Mouse (Mus musculus) heart, postnatal 0 days (tissue): Measurements from ENCODE around the gene Clrn3. TPM values are rescaled to one million over a fixed set of nuclear protein-coding genes. Genes with fewer than 3 reads are reported as not detected.

Experiments used
- ATAC-seq: fragments of 200-750 bp; cut with Nextera tagmentation; 2 replicates; pipeline ENCODE4 v1.8.0; 2017; ENCODE audit warnings: low read depth, moderate number of reproducible peaks, moderate library complexity; ENCODE audit not compliant: insufficient read depth
- DNase-seq: peaks from one replicate; pipeline ENCODE4 v3.0.0-alpha.2; 2016; ENCODE audit warnings: low spot score
- H3K27ac ChIP-seq: fragments of 300-500 bp; sonication (generic); 2 replicates; pipeline ENCODE4 v1.5.1; 2014; ENCODE audit warnings: low read depth, mild to moderate bottlenecking
- H3K27me3 ChIP-seq: fragments of 300-500 bp; sonication (generic); 2 replicates; pipeline ENCODE4 v1.6.1; 2014; ENCODE audit warnings: low read length, mixed read lengths; ENCODE audit not compliant: control insufficient read depth, insufficient read depth
- H3K36me3 ChIP-seq: fragments of 300-500 bp; sonication (generic); replicated peaks from 2 replicates; pipeline ENCODE4 v1.6.1; 2014; ENCODE audit warnings: low read length, mixed read lengths; ENCODE audit not compliant: control insufficient read depth, insufficient read depth
- H3K4me1 ChIP-seq: fragments of 300-500 bp; sonication (generic); 2 replicates; pipeline ENCODE4 v1.6.1; 2014; ENCODE audit warnings: antibody characterized with exemption; ENCODE audit not compliant: control insufficient read depth, insufficient read depth
- H3K4me2 ChIP-seq: fragments of 300-500 bp; sonication (generic); 2 replicates; pipeline ENCODE4 v1.6.1; 2014; ENCODE audit warnings: low read depth, mild to moderate bottlenecking, low read length, moderate library complexity
- H3K4me3 ChIP-seq: fragments of 300-500 bp; sonication (generic); 2 replicates; pipeline ENCODE4 v1.5.1; 2014; ENCODE audit warnings: low read depth, low read length
- H3K9ac ChIP-seq: fragments of 300-500 bp; sonication (generic); replicated peaks from 2 replicates; pipeline ENCODE4 v1.6.1; 2014; ENCODE audit warnings: low read depth, low read length, mixed read lengths
- H3K9me3 ChIP-seq: fragments of 300-500 bp; sonication (generic); replicated peaks from 2 replicates; pipeline ENCODE4 v1.6.1; 2016; ENCODE audit warnings: low read length; ENCODE audit not compliant: control insufficient read depth
- CTCF ChIP-seq: IDR thresholded peaks from 2 replicates; pipeline ENCODE4 v1.5.1; 2016; ENCODE audit warnings: antibody characterized with exemption, control low read depth, low read depth
- EP300 ChIP-seq: IDR thresholded peaks from 2 replicates; pipeline ENCODE4 v1.6.1; 2016; ENCODE audit warnings: antibody characterized with exemption, low read depth
- WGBS: fragments of 180-500 bp; shearing (Covaris S2); extraction: QIAGEN DNeasy Blood & Tissue Kit; methylation state at CpG from one replicate; pipeline ENCODE4 v1.1.7; 2014; 5-methylcytosine and 5-hydroxymethylcytosine counted together
- microRNA counts: library from miRNA; unstranded; fragments of <30 nt; microRNA quantifications from one replicate; lab custom pipeline; 2015
- microRNA-seq: library from miRNA; unstranded; fragments of <30 nt; microRNA quantifications from one replicate; pipeline ENCODE4, GENCODE M21; 2016
- polyA plus RNA-seq: library from polyadenylated mRNA; unstranded; fragments of >200 nt; fragmentation: Nextera tagmentation; extraction: Ambion mirVana; gene quantifications from 2 replicates; pipeline ENCODE4 v1.2.1, GENCODE M21; 2015
- total RNA-seq: library from RNA; depleted of rRNA; stranded (reverse); fragments of >200 nt; gene quantifications from 2 replicates; pipeline ENCODE4 v1.2.3, GENCODE M21; 2014; ENCODE audit warnings: low replicate concordance; rRNA removed

The Clrn3 gene
- total and polyA plus RNA-seq, 2 experiments from 2014 or later = not detected

- Histone ChIP-seq H3K9me3 (no peaks in the 10 kb centered on the region), H3K4me1 (no peaks in the 10 kb centered on the region), H3K4me2 (no peak overlapping the region), H3K27me3 (no peaks in the 10 kb centered on the region), H3K36me3 (no peaks in the 10 kb centered on the region), H3K9ac (no peak overlapping the region), H3K4me3 (no peak overlapping the region), H3K27ac (no peak overlapping the region)
- no peak for ATAC-seq
- TF ChIP-seq EP300 = no peak
- no peak for TF ChIP-seq CTCF
- DNase-seq = no peak
- WGBS = 51% methylated on average over 5 of the region's 5 CpGs
Measured at GRCm38 (mm10) chr7:135477256-135477655, 51.2 kb downstream of the Clrn3 start.

GRCm38 (mm10) chr7:135475981-135476380, 52.5 kb downstream of the Clrn3 start:
- H3K9me3 ChIP-seq = no peaks in the 10 kb centered on the region
- H3K9ac ChIP-seq = no peak overlapping the region
- ATAC-seq (no peak), DNase-seq (no peak)
- TF ChIP-seq CTCF (no peak), EP300 (no peak)
- no peaks in the 10 kb centered on the region for H3K36me3 ChIP-seq
- no peaks in the 10 kb centered on the region for H3K4me1 ChIP-seq
- 61% methylated on average over 8 of the region's 8 CpGs for WGBS
- no peak overlapping the region for H3K27ac ChIP-seq
- H3K4me3 ChIP-seq = no peak overlapping the region
- no peaks in the 10 kb centered on the region for H3K27me3 ChIP-seq
- H3K4me2 ChIP-seq = no peak overlapping the region

- Histone ChIP-seq H3K36me3 (no peaks in the 10 kb centered on the region), H3K27ac (no peak overlapping the region), H3K9me3 (no peaks in the 10 kb centered on the region), H3K27me3 (0 out of 2 replicates have a peak, but pooled peaks cover 5% of the 10 kb centered on the region), H3K9ac (no peak overlapping the region), H3K4me1 (no peaks in the 10 kb centered on the region), H3K4me2 (no peak overlapping the region), H3K4me3 (no peak overlapping the region)
- TF ChIP-seq CTCF (no peak), EP300 (no peak)
- ATAC-seq (no peak), DNase-seq (no peak)
- 80% methylated on average over 5 of the region's 5 CpGs for WGBS
Measured at GRCm38 (mm10) chr7:135470319-135470718, 58.1 kb downstream of the Clrn3 start.

GRCm38 (mm10) chr7:135468631-135469030, 59.8 kb downstream of the Clrn3 start:
- 33% methylated on average over 7 of the region's 7 CpGs for WGBS
- TF ChIP-seq CTCF = no peak
- no peak for TF ChIP-seq EP300
- H3K27me3 ChIP-seq = 0 out of 2 replicates have a peak, but pooled peaks cover 5% of the 10 kb centered on the region
- no peak overlapping the region for H3K27ac ChIP-seq
- H3K9me3 ChIP-seq = no peaks in the 10 kb centered on the region
- H3K4me2 ChIP-seq = no peak overlapping the region
- H3K9ac ChIP-seq = no peak overlapping the region
- DNase-seq (no peak), ATAC-seq (no peak)
- H3K4me1 ChIP-seq = no peaks in the 10 kb centered on the region
- H3K36me3 ChIP-seq = no peaks in the 10 kb centered on the region
- no peak overlapping the region for H3K4me3 ChIP-seq

GRCm38 (mm10) chr7:135465293-135465692, 63.2 kb downstream of the Clrn3 start:
- Histone ChIP-seq H3K36me3 (no peaks in the 10 kb centered on the region), H3K4me1 (no peaks in the 10 kb centered on the region), H3K27ac (no peak overlapping the region), H3K4me3 (no peak overlapping the region), H3K4me2 (no peak overlapping the region), H3K9ac (no peak overlapping the region), H3K9me3 (no peaks in the 10 kb centered on the region), H3K27me3 (0 out of 2 replicates have a peak, but pooled peaks cover 5% of the 10 kb centered on the region)
- WGBS = 18% methylated on average over 12 of the region's 12 CpGs
- no peak for DNase-seq
- ATAC-seq = no peak
- TF ChIP-seq CTCF (no peak), EP300 (no peak)

- TF ChIP-seq EP300 (no peak), CTCF (peak; percentile 81)
- H3K27ac ChIP-seq = no peak overlapping the region
- DNase-seq = peak; percentile 21
- H3K4me2 ChIP-seq = no peak overlapping the region
- 39% methylated on average over 3 of the region's 3 CpGs for WGBS
- no peaks in the 10 kb centered on the region for H3K4me1 ChIP-seq
- no peak overlapping the region for H3K9ac ChIP-seq
- ATAC-seq = no peak
- H3K9me3 ChIP-seq = no peaks in the 10 kb centered on the region
- no peak overlapping the region for H3K4me3 ChIP-seq
- H3K27me3 ChIP-seq = 0 out of 2 replicates have a peak, but pooled peaks cover 5% of the 10 kb centered on the region
- no peaks in the 10 kb centered on the region for H3K36me3 ChIP-seq
Measured at GRCm38 (mm10) chr7:135464689-135465259, 63.7 kb downstream of the Clrn3 start.

MicroRNAs within 50 kb of the gene (microRNA counts, 519-probe panel; counts per million panel counts)
- microRNA mmu-miR-1962 (lab: Ali Mortazavi, UCI) = not detected

Small RNAs within 50 kb of the gene (microRNA-seq; reads per million reads assigned to microRNA genes)
- not detected for gene Mir1962

Other genes with a start within 250 kb of the Clrn3 start
- gene Foxi2, start 118.3 kb downstream of the Clrn3 start, total RNA-seq = not detected in 2 replicates
- gene Foxi2, start 118.3 kb downstream of the Clrn3 start, polyA plus RNA-seq = not detected in 2 replicates
- gene Ptpre, start 8.8 kb upstream of the Clrn3 start, total RNA-seq = 3.1 and 4.0 TPM in 2 replicates
- 2.0 and 2.2 TPM in 2 replicates for gene Ptpre, start 8.8 kb upstream of the Clrn3 start, polyA plus RNA-seq
- gene Mki67, start 187.7 kb upstream of the Clrn3 start, total RNA-seq = 24.2 and 38.3 TPM in 2 replicates
- gene Mki67, start 187.7 kb upstream of the Clrn3 start, polyA plus RNA-seq = 5.7 and 8.0 TPM in 2 replicates